Mouse (Mus musculus) lung, adult 2 months (tissue): ENCODE measurements around the gene Ciz1.

ENCODE experiments used
- CTCF ChIP-seq: fragments of 200-500 bp; IDR thresholded peaks from 2 replicates; pipeline ENCODE4 v1.5.1; 2011; ENCODE audit warnings: mild to moderate bottlenecking, low read length, control low read depth; ENCODE audit not compliant: insufficient read depth
- POLR2A ChIP-seq: fragments of 200-500 bp; IDR thresholded peaks from 2 replicates; pipeline ENCODE4 v1.6.1; 2011; ENCODE audit warnings: low read depth, mild to moderate bottlenecking, control low read depth, low read length, borderline replicate concordance; ENCODE audit errors: extremely low read depth

DNA sequence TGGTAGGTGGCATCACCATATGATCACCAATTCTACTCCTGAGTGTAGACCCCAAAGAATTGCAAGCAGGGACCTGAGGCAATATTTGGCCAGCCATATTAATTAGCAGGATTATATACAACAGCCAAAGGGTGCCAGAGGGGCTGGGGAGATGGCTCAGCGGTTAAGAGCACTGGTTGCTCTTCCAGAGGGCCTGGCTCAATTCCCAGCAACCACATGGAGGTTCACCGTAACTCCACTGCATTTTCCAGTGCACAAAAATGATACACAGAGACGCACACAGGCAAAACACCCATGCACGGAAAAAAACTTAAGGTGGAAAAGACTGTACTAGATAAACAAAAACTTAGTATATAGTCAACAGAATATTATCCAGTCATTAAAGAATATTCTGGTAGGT lies 24.9 kb upstream of the Ciz1 start:
- TF ChIP-seq POLR2A: no peak
- TF ChIP-seq CTCF: no peak
